Mouse (Mus musculus) lung, adult 2 months (tissue): ENCODE results near the gene Wdr20.

Source experiments
- CTCF ChIP-seq: fragments of 200-500 bp; IDR thresholded peaks from 2 replicates; pipeline ENCODE4 v1.5.1; 2011; ENCODE audit warnings: mild to moderate bottlenecking, low read length, control low read depth; ENCODE audit not compliant: insufficient read depth
- POLR2A ChIP-seq: fragments of 200-500 bp; IDR thresholded peaks from 2 replicates; pipeline ENCODE4 v1.6.1; 2011; ENCODE audit warnings: low read depth, mild to moderate bottlenecking, control low read depth, low read length, borderline replicate concordance; ENCODE audit errors: extremely low read depth

DNA sequence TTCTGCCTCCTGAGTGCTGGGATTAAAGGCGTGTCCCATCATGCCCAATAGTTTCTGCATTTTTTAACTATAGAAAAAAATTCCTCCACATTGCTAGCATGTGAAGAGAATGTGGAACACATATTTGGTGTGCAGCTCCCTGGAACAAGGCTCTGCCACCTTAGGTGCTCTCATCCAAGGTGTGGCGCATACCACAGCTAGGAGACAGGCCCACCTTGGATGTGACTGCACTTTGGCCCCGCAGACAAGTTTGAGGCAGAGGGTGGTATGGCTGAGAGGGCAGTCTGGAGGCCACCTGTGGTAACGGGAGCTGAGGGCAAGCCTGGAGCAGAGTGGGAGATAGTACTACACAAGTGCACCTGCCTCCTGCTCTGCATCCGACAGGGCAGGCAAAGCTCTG is 71.1 kb downstream of the Wdr20 start:
- TF ChIP-seq POLR2A, result no peak
- no peak for TF ChIP-seq CTCF
